Mouse (Mus musculus): ENCODE measurements around the gene Lyst. TPM values are rescaled to one million over a fixed set of nuclear protein-coding genes. Genes with fewer than 3 reads are reported as not detected.

The Lyst gene
- polyA plus RNA-seq, 1 experiment from 2014 or later: 2.5 TPM

DNA sequence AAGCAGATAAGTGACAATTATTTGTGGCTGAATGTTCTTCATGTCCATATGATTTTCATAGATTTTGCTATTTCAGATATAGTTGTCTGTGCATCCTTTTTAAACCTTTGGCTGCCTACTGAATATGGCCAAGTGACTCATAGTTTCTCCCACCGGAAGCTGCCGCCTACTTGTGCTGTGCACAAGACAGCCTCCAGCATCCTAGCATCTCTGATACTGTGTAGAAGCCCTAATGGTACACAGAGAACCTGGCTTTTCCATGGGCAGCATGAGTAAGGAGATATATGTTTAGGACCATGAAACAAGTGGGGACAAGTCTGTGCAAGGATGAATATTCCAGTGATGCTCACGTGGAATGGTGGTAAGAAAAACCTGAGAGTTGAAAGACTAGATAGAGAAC is 35.0 kb upstream of the Lyst start:
- peaks cover 21% of the 10 kb centered on the region; the same call in 1 of the 2 replicates for H3K27me3 ChIP-seq (ENCODE audit: control insufficient read depth, insufficient read depth, low read length)
- no peaks in the 10 kb centered on the region for H3K9me3 ChIP-seq (ENCODE audit: control insufficient read depth, low read length)
- WGBS: 92% methylated on average over 3 of the region's 3 CpGs

DNA sequence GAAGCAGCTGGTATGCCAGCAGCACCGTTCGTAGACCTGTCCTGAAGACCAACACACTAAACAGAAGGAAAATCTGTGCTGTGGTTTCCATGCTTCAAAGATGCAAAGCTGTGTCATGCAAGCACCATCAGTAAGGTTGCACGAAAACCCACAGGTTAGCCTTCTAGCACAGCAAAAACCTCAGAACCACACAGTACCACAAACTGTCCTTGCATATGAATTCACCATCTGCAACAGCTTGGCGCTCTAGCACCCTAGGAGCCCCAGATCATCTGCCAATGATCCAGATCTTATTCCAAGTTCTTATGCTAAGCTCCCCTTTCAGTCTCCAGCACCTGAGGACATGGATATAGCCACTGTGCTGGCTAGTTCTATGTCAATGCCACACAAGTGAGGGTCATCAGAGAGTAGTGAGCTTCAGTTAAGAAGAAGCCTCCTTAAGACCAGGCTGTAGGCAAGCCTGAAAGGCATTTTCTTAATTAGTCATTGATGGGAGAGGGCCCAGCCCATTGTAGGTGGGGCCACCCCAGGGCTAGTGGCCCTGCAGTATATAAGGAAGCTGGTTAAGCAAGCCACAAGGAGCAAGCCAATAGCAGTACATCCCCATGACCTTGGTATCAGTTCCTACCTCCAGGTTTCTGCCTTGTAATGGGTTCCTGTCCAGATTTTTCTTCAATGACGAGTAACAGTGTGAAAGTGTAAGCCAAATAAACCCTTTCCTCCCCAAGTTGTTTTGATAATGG is 33.0 kb upstream of the Lyst start:
- 88% methylated on average over 5 of the region's 5 CpGs for WGBS
- no peak overlapping the region for H3K27ac ChIP-seq (ENCODE audit: low read depth, low read length)
- H3K9ac ChIP-seq (ENCODE audit: low read length): no peak overlapping the region
- no peak overlapping the region for H3K4me2 ChIP-seq
- H3K36me3 ChIP-seq (ENCODE audit: control insufficient read depth, insufficient read depth, low read length): no peaks in the 10 kb centered on the region
- DNase-seq (ENCODE audit: low spot score, missing footprints) (no peak), ATAC-seq (ENCODE audit: low FRiP score) (no peak)
- H3K4me1 ChIP-seq (ENCODE audit: control insufficient read depth, insufficient read depth, low read length): no peaks in the 10 kb centered on the region
- no peak overlapping the region for H3K4me3 ChIP-seq (ENCODE audit: low read depth, low read length)
- peaks cover 10% of the 10 kb centered on the region; the same call in 1 of the 2 replicates for H3K27me3 ChIP-seq (ENCODE audit: control insufficient read depth, insufficient read depth, low read length)
- no peaks in the 10 kb centered on the region for H3K9me3 ChIP-seq (ENCODE audit: control insufficient read depth, low read length)

More for the DNA sequence above, 35.0 kb upstream of the Lyst start:
- Histone ChIP-seq H3K27ac (ENCODE audit: low read depth, low read length) (no peak overlapping the region), H3K36me3 (ENCODE audit: control insufficient read depth, insufficient read depth, low read length) (no peaks in the 10 kb centered on the region), H3K9ac (ENCODE audit: low read length) (no peak overlapping the region), H3K4me1 (ENCODE audit: control insufficient read depth, insufficient read depth, low read length) (no peaks in the 10 kb centered on the region), H3K4me3 (ENCODE audit: low read depth, low read length) (no peak overlapping the region), H3K4me2 (no peak overlapping the region)
- DNase-seq (ENCODE audit: low spot score, missing footprints) (no peak), ATAC-seq (ENCODE audit: low FRiP score) (no peak)

DNA sequence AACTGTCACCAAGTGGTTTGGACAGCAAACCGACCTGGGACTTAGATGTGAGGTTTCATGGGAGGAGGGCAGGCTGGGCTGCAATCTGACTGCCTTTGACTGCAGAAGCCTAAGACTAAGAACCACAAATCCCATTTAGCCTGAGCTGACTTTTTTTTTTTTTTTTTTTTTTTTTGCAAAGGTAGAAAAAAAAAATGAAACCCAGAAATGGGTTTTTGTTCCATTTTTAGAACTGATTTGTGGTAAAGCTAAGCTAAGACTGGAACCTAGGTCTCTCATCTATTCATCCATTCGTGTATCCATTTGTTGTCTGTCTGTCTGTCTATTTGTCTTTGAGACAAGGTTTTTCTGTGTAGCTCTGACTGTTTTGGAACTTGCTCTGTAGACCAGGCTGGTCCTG is 31.9 kb upstream of the Lyst start:
- Histone ChIP-seq H3K4me3 (ENCODE audit: low read depth, low read length) (no peak overlapping the region), H3K36me3 (ENCODE audit: control insufficient read depth, insufficient read depth, low read length) (no peaks in the 10 kb centered on the region), H3K9me3 (ENCODE audit: control insufficient read depth, low read length) (no peaks in the 10 kb centered on the region), H3K27ac (ENCODE audit: low read depth, low read length) (no peak overlapping the region), H3K9ac (ENCODE audit: low read length) (no peak overlapping the region), H3K4me1 (ENCODE audit: control insufficient read depth, insufficient read depth, low read length) (no peaks in the 10 kb centered on the region), H3K4me2 (no peak overlapping the region), H3K27me3 (ENCODE audit: control insufficient read depth, insufficient read depth, low read length) (peaks cover 10% of the 10 kb centered on the region; the same call in 1 of the 2 replicates)
- WGBS: 75% methylated on average over 2 of the region's 2 CpGs
- DNase-seq (ENCODE audit: low spot score, missing footprints) (no peak), ATAC-seq (ENCODE audit: low FRiP score) (no peak)

DNA sequence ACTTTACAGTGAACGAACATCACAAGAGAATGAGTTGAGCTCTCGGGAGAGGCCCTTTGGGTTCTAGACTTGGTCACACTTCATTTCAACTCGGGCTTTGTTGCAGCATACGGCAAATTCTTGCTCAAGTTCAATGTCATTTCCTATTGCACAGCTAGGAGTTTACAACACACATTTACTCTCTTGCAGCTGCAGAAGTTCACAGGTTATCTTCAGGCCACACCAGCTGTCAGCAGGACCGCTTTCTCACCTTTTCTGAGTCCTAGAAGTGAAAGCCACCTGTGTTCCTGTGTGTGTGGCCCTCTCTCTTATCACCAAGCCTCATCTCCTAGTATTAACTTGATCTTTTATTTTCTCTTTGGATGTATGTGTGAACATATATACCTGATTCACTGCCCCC is 31.3 kb upstream of the Lyst start:
- H3K9ac ChIP-seq (ENCODE audit: low read length): no peak overlapping the region
- peaks cover 10% of the 10 kb centered on the region; the same call in 1 of the 2 replicates for H3K27me3 ChIP-seq (ENCODE audit: control insufficient read depth, insufficient read depth, low read length)
- H3K4me2 ChIP-seq: no peak overlapping the region
- no peak for ATAC-seq (ENCODE audit: low FRiP score)
- WGBS: 84% methylated on average over 5 of the region's 5 CpGs
- H3K27ac ChIP-seq (ENCODE audit: low read depth, low read length): no peak overlapping the region
- H3K4me3 ChIP-seq (ENCODE audit: low read depth, low read length): no peak overlapping the region
- no peaks in the 10 kb centered on the region for H3K9me3 ChIP-seq (ENCODE audit: control insufficient read depth, low read length)
- no peaks in the 10 kb centered on the region for H3K4me1 ChIP-seq (ENCODE audit: control insufficient read depth, insufficient read depth, low read length)
- no peak for DNase-seq (ENCODE audit: low spot score, missing footprints)
- H3K36me3 ChIP-seq (ENCODE audit: control insufficient read depth, insufficient read depth, low read length): no peaks in the 10 kb centered on the region

DNA sequence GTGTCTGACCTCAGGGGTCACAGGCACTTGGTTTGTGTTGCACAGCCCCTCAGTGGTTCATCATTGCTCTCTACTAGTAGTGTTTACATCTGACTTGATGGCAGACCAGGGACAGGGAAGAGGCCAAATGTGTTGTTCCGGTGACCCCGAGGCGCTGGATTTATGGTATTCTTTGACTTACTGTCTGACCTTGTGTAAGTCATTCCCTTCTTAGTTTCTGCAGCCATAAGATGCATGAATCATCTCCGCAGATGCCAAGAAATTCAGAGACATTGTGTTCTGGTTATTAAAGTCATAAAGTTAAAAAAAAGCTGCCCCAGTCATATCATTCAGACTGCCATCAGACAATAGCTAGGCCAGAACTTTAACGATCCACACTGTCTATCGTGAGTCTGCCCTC is 27.6 kb upstream of the Lyst start:
- H3K9me3 ChIP-seq (ENCODE audit: control insufficient read depth, low read length): no peaks in the 10 kb centered on the region
- no peaks in the 10 kb centered on the region for H3K4me1 ChIP-seq (ENCODE audit: control insufficient read depth, insufficient read depth, low read length)
- WGBS: 87% methylated on average over 6 of the region's 6 CpGs
- H3K4me3 ChIP-seq (ENCODE audit: low read depth, low read length): no peak overlapping the region
- H3K9ac ChIP-seq (ENCODE audit: low read length): no peak overlapping the region
- ATAC-seq (ENCODE audit: low FRiP score) (no peak), DNase-seq (ENCODE audit: low spot score, missing footprints) (peak; percentile 21)
- H3K36me3 ChIP-seq (ENCODE audit: control insufficient read depth, insufficient read depth, low read length): no peaks in the 10 kb centered on the region
- H3K4me2 ChIP-seq: no peak overlapping the region
- no peaks in the 10 kb centered on the region for H3K27me3 ChIP-seq (ENCODE audit: control insufficient read depth, insufficient read depth, low read length)
- H3K27ac ChIP-seq (ENCODE audit: low read depth, low read length): no peak overlapping the region

DNA sequence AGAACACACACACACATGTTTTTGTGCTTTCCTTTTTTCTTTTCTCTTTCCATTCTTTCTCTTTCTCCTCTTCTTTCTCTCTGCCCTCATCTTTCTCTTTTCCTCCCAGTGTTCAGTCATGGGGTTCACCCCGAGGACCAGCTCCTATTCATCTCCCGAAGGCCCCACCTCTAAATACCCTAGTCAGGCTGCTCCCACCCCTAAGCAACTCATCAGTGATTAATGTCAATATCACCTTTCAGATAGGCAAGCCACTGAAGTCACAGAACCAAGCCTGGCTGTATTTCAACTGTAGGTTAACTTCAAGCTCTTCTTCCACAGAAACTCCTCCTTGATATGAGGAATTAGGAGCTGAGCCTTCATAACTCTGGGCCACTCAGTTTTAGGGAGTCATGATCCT is 26.1 kb upstream of the Lyst start:
- no peaks in the 10 kb centered on the region for H3K9me3 ChIP-seq (ENCODE audit: control insufficient read depth, low read length)
- H3K9ac ChIP-seq (ENCODE audit: low read length): no peak overlapping the region
- 85% methylated on average over 2 of the region's 2 CpGs for WGBS
- no peaks in the 10 kb centered on the region for H3K27me3 ChIP-seq (ENCODE audit: control insufficient read depth, insufficient read depth, low read length)
- H3K4me1 ChIP-seq (ENCODE audit: control insufficient read depth, insufficient read depth, low read length): no peaks in the 10 kb centered on the region
- H3K4me2 ChIP-seq: no peak overlapping the region
- no peaks in the 10 kb centered on the region for H3K36me3 ChIP-seq (ENCODE audit: control insufficient read depth, insufficient read depth, low read length)
- no peak for ATAC-seq (ENCODE audit: low FRiP score)
- peak; percentile 41 for DNase-seq (ENCODE audit: low spot score, missing footprints)
- H3K4me3 ChIP-seq (ENCODE audit: low read depth, low read length): no peak overlapping the region
- H3K27ac ChIP-seq (ENCODE audit: low read depth, low read length): no peak overlapping the region

DNA sequence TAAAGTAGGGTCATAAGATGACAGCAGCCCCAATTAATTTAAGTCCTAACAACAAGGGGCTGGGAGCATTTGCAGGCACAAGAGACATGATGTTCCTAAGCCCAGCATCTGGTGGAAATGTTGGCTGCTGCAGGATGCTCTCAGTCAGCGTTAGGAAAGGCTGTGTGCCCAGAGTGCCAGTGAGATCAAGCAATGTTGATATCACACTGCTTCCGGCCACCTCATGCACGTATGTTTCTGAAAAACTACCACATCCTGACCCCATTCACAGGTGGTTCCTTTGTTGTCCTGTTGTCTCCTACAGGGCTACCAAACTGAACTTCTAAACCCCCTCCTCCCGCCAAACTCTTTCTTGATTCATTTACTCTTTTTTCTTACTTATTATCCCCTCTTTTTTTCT is 25.7 kb upstream of the Lyst start:
- Histone ChIP-seq H3K9ac (ENCODE audit: low read length) (no peak overlapping the region), H3K4me1 (ENCODE audit: control insufficient read depth, insufficient read depth, low read length) (no peaks in the 10 kb centered on the region), H3K27me3 (ENCODE audit: control insufficient read depth, insufficient read depth, low read length) (no peaks in the 10 kb centered on the region), H3K36me3 (ENCODE audit: control insufficient read depth, insufficient read depth, low read length) (no peaks in the 10 kb centered on the region), H3K4me2 (no peak overlapping the region), H3K27ac (ENCODE audit: low read depth, low read length) (no peak overlapping the region), H3K4me3 (ENCODE audit: low read depth, low read length) (no peak overlapping the region), H3K9me3 (ENCODE audit: control insufficient read depth, low read length) (no peaks in the 10 kb centered on the region)
- no peak for ATAC-seq (ENCODE audit: low FRiP score)
- DNase-seq (ENCODE audit: low spot score, missing footprints): peak; percentile 26
- WGBS: 74% methylated on average over 4 of the region's 4 CpGs

DNA sequence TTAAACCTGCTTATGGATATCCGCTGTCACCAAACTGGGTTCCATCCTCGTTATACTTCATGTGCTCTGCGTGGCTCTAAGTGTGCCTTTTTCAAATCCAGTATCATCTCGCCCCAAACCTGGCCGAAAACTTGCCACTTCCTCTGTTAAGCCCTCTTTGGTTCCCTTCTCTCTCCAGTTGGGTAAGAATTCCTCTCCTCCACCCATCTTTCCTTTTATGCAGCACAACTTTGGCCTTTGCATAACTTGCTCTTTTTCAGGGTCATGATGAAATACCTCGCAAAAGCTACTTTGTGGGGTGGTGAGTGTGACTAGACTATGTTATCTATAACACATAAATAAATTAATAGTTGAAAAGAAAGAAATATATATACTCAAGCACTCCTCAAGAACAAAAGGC is 22.6 kb upstream of the Lyst start:
- peak; percentile 65 for DNase-seq (ENCODE audit: low spot score, missing footprints)
- WGBS: 90% methylated on average over 6 of the region's 6 CpGs

DNA sequence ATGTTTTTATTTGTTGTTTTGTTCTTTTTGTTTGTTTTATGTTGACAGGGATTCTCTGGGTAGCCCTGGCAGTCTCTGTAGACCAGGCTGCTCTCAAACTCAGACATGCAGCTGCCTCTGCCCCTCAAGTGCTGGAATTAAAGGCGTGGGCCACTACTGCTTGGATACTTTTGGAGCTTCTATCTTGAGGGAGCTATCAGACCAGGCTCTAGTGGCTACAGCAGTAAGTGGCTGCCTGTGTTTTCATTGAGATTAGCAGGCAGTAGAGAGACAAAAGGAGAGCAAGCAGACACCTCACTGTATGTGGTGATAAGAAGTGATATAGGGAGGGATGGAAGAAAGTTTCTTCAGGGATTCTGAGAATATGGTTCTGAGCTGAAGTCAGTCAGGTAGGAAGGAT is 21.4 kb upstream of the Lyst start:
- Histone ChIP-seq H3K27ac (ENCODE audit: low read depth, low read length) (no peak overlapping the region), H3K9me3 (ENCODE audit: control insufficient read depth, low read length) (no peaks in the 10 kb centered on the region), H3K4me3 (ENCODE audit: low read depth, low read length) (no peak overlapping the region), H3K36me3 (ENCODE audit: control insufficient read depth, insufficient read depth, low read length) (no peaks in the 10 kb centered on the region), H3K4me2 (no peak overlapping the region), H3K4me1 (ENCODE audit: control insufficient read depth, insufficient read depth, low read length) (no peaks in the 10 kb centered on the region), H3K27me3 (ENCODE audit: control insufficient read depth, insufficient read depth, low read length) (no peaks in the 10 kb centered on the region), H3K9ac (ENCODE audit: low read length) (no peak overlapping the region)
- DNase-seq (ENCODE audit: low spot score, missing footprints) (no peak), ATAC-seq (ENCODE audit: low FRiP score) (no peak)
- whole genome bisulfite sequencing: 86% methylated on average over 1 of the region's 1 CpGs

More for the DNA sequence above, 22.6 kb upstream of the Lyst start:
- H3K27me3 ChIP-seq (ENCODE audit: control insufficient read depth, insufficient read depth, low read length): no peaks in the 10 kb centered on the region
- no peaks in the 10 kb centered on the region for H3K4me1 ChIP-seq (ENCODE audit: control insufficient read depth, insufficient read depth, low read length)
- no peak overlapping the region for H3K4me3 ChIP-seq (ENCODE audit: low read depth, low read length)
- H3K27ac ChIP-seq (ENCODE audit: low read depth, low read length): no peak overlapping the region
- no peaks in the 10 kb centered on the region for H3K9me3 ChIP-seq (ENCODE audit: control insufficient read depth, low read length)
- no peaks in the 10 kb centered on the region for H3K36me3 ChIP-seq (ENCODE audit: control insufficient read depth, insufficient read depth, low read length)
- H3K9ac ChIP-seq (ENCODE audit: low read length): no peak overlapping the region
- no peak for ATAC-seq (ENCODE audit: low FRiP score)
- no peak overlapping the region for H3K4me2 ChIP-seq

Data from midbrain, embryonic 11.5 days (tissue).